In genomic region chr7:84427221-84427620, GRCm38 (mm10) we compare ENCODE assay signal across 20 mouse cellular contexts.
"Had no signal": no experiment of that assay in that cellular context is flagged by ENCODE, and none has a peak within 500 bp of the region (broad histone marks: within the 10 kb centered on the region; RNA-seq: fewer than 3 reads in every experiment).

No protein-coding gene starts in this region.

- H3K4me3 ChIP-seq: gastrocnemius, adult 2 months; heart, embryonic 10.5 days; heart, embryonic 12.5 days; hindbrain, embryonic 10.5 days; hindbrain, embryonic 12.5 days; intestine, embryonic 15.5 days; layer of hippocampus, adult 2 months; left cerebral cortex, adult 2 months; limb, embryonic 10.5 days; limb, embryonic 12.5 days; liver, embryonic 13.5 days; liver, embryonic 15.5 days had no signal

- H3K36me3 ChIP-seq: heart, embryonic 10.5 days; heart, embryonic 12.5 days; hindbrain, embryonic 10.5 days; hindbrain, embryonic 12.5 days; intestine, embryonic 15.5 days; limb, embryonic 10.5 days; limb, embryonic 12.5 days; liver, embryonic 13.5 days; liver, embryonic 15.5 days had no signal

- DNase-seq: gastrocnemius, adult 2 months; gastrocnemius, postnatal 10 days; gastrocnemius, postnatal 25 days; heart, adult 18-20 months; heart, postnatal 10 days; heart, postnatal 4 days; liver; liver, embryonic 13.5 days had no signal

- H3K27ac ChIP-seq: gastrocnemius, adult 2 months; heart, embryonic 10.5 days; hindbrain, embryonic 10.5 days; hindbrain, embryonic 12.5 days; hindbrain, embryonic 14.5 days; intestine, embryonic 15.5 days; kidney, postnatal 0 days; layer of hippocampus, adult 2 months; left cerebral cortex, adult 2 months; limb, embryonic 10.5 days; limb, embryonic 12.5 days; liver, embryonic 13.5 days; liver, embryonic 15.5 days had no signal

- H3K27me3 ChIP-seq: hindbrain, embryonic 12.5 days; intestine, embryonic 15.5 days; limb, embryonic 12.5 days; liver, embryonic 13.5 days; liver, embryonic 15.5 days had no signal

- H3K4me1 ChIP-seq: heart, embryonic 10.5 days; heart, embryonic 12.5 days; hindbrain, embryonic 12.5 days; intestine, embryonic 15.5 days; liver, embryonic 13.5 days; liver, embryonic 15.5 days had no signal
